Mouse (Mus musculus) urinary bladder, adult 2 months (tissue): ENCODE results near the gene Lgi2. TPM values are rescaled to one million over a fixed set of nuclear protein-coding genes. Genes with fewer than 3 reads are reported as not detected.

Source experiments
- polyA plus RNA-seq: library from polyadenylated mRNA; depleted of rRNA; stranded (reverse); fragments of >200 nt; gene quantifications from 2 replicates; pipeline ENCODE4 v1.2.3, GENCODE M21; 2012; rRNA removed

The Lgi2 gene
- polyA plus RNA-seq, 1 experiment = 2.0 TPM

Other genes starting within 250 kb of the Lgi2 start
- gene Sod3, start 202.7 kb downstream of the Lgi2 start, polyA plus RNA-seq = 23.7 and 27.2 TPM in 2 replicates
- gene Ccdc149, start 94.9 kb downstream of the Lgi2 start, polyA plus RNA-seq = 4.2 and 4.7 TPM in 2 replicates
- 10.3 and 11.3 TPM in 2 replicates for gene Sepsecs, start 103.2 kb upstream of the Lgi2 start, polyA plus RNA-seq
- 10.2 and 12.2 TPM in 2 replicates for gene Pi4k2b, start 175.1 kb upstream of the Lgi2 start, polyA plus RNA-seq
- 11.9 and 12.9 TPM in 2 replicates for gene Zcchc4, start 208.9 kb upstream of the Lgi2 start, polyA plus RNA-seq